Mouse (Mus musculus) left cerebral cortex, postnatal 36 days (tissue): ENCODE results near the gene Nt5c. TPM values are rescaled to one million over a fixed set of nuclear protein-coding genes. Genes with fewer than 3 reads are reported as not detected.
"Not testable (repeated sequence)": the region's sequence is repeated elsewhere in the genome, so short reads cannot be mapped to it uniquely, and the experiment has no call there.

ENCODE experiments used
- DNase-seq, 2 experiments: peaks; one replicate each; pipeline ENCODE4 v3.0.0; 2021 to 2022; ENCODE audit warnings: low spot score in 2 of 2, mixed read lengths in 1 of 2
- intact Hi-C: fragments of 180-260 bp; cut with DNase I; formaldehyde crosslinking; loops from one replicate; pipeline ENCODE4 v1.15.1; 2025
- total RNA-seq, 2 experiments: library from RNA; stranded (reverse); gene quantifications; 2 replicates each; pipeline ENCODE4 v1.2.3; 2021

Gene Nt5c
- total RNA-seq, 2 experiments from 2014 or later, result 61.0 to 69.8 TPM

DNA sequence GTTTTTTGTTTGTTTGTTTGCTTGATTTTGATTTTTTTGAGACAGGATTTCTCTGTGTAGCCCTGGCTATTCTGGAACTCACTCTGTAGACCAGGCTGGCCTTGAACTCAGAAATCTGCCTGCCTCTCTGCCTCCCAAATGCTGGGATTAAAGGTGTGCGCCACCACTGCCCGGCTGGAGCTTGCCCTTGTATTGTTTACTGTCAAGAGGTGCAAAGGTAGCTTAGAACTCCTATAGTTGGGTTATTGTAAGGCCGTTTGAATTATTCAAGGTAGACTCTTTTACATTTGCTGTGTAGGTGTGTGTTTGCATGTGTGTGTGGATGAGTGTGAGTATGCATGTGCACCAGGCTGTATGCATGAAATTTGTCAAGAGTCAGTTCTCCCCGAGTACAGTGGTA, 15.0 kb downstream of the Nt5c start:
- intact Hi-C loops, DNase-seq: not testable (repeated sequence)

- DNase-seq, result no peak
- intact Hi-C loops, result loop anchor here (2.0 kb wide), 2 partner anchors 47 to 55 kb away; partner anchors contain the start of gene Kctd2
These were observed 15.9 kb downstream of the Nt5c start for GRCm38 (mm10) chr11:115475758-115476237.

DNA sequence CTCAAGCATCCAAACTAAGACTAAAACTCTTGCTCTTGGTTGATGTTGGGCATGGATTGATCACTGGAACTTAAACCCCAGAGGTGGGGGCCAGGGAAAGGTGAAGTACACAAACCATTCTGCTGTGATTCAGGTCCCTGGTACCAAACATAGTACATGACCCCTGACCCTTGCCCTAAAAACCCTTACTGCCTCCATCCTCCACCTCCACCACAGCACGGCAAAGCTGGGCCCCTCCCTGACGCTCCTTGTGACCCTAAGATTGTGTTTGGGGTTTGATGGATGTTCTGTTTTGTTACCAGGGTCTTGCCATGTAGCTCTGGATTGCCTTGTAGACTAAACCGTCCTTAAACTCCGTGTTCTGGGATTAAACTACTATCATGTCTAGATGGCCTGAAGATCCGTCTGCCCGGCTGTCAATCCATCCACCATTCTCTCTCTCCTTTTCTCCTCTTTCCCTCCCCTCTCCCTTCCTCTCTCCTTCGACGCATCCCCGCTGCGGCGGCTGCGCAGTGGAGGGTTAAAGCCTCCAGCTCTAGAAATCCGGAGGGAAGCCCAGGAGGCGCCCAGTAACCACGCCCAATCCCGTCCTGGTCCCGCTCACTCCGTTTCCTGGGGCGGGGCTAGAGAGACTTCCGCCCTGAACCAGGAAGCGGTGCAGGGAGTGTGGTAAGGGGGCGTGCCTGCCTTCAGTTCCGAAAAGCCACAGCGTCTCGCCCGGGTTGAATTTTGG, 16.5 kb downstream of the Nt5c start, which contains the start of gene Armc7:
Armc7 (plus strand) TSS at position 643 of the 733 bp plus-strand sequence.
- peak; percentile 91 to 92 for DNase-seq
- intact Hi-C loops, result loop anchor here (2.0 kb wide), 2 partner anchors 46 to 54 kb away; partner anchors contain the start of gene Kctd2

- DNase-seq, result peak; percentile 93 to 97
- intact Hi-C loops, result loop anchor here (2.0 to 5.0 kb wide), 3 partner anchors 45 to 116 kb away; partner anchors contain the start of gene Kctd2
These were observed 17.9 kb downstream of the Nt5c start for GRCm38 (mm10) chr11:115473626-115474275.

GRCm38 (mm10) chr11:115472183-115472582, 19.5 kb downstream of the Nt5c start:
- intact Hi-C loops, result loop anchor here (5.0 kb wide), 1 partner anchor 115 kb away; no protein-coding TSS in a partner anchor
- no peak for DNase-seq

DNA sequence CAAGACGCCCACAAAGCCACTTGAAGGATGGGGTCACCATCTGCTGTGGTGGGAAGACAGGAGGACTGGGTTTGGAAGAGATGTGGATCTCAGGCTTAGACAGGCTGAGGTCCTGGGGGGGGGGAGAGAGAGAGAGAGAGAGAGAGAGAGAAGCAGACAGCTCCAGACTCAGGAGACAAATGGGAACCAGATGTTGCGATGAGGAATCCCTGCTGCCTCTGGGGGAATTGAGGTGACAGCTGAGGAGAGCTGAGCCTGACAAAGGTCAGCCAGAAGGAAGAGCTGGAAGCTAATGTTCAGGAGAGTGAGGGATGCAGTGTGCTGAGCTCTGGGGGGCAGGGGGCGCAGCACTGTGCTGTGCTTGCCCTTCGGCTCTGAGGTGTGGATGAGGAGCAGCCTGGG, 24.4 kb downstream of the Nt5c start:
- intact Hi-C loops, result no loop called here
- DNase-seq, result no peak

DNA sequence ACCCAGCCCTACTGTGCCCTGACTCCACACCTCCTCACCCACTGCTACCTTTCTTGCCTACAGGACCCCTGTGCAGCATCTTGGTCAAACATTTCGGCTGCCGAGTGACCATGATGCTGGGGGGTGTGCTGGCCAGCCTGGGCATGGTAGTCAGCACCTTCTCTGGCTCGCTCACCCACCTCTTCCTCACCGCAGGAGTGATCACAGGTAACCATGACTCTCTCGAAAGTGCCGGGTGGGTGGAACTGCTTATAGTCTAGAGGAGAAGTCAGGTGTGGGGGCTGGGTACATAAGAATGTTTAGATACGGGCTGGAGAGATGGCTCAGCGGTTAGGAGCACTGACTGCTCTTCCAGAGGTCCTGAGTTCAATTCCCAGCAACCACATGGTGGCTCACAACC, 26.8 kb downstream of the Nt5c start:
- no peak for DNase-seq
- intact Hi-C loops, result no loop called here

DNA sequence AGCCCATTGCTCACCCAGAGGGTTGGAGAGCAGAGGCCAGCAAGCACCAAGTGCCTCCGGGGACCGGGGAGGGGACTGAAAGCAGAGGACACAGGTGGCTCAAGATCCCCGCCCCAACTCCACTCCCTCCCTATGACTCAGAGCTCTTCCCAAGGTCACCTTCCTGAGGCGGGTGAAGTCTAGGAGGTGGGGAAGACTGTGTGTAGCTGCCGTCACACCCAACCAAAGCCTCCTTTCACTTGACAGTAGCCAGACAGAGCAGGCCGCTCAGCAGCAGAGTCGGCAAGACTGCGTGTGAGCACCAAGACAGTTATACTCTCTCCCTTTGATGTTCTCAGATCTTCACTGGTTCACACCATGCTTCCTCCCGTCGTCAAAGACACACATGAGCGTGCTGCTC, 28.3 kb downstream of the Nt5c start:
- intact Hi-C loops, result no loop called here
- DNase-seq, result no peak

DNA sequence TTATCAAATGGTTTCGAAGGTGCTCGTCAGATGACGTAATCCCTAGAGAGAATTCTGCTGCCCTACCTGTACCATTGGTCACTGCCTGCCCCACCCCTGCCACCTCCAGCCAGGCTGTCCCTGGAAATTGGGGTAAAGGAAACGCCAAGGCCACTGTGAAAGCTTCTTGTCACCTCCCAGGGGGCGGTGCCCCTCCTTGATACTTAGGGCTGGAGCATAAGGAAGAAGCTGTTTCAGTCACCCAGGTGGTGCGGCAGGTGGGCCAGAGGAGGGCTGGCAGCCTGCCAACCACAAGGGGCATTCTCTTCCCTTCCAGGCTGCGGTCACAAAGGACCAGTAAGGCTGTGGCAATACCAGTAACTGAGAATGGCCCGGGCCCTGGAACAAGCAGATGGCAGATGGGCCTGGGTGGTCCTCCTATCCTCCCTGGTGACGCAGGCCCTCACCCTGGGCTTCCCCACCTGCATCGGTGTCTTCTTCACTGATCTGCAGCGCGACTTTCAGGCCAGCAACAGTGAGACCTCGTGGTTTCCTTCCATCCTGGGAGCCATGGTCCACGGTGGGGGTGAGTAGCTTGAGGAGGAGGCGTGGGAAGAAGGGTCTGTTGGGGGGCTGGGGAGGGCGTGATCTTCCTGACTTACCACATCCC, 29.3 kb downstream of the Nt5c start, which contains the start of gene Slc16a5:
Slc16a5 (plus strand) TSS at position 232 of the 649 bp plus-strand sequence.
- DNase-seq, result no peak
- intact Hi-C loops, result no loop called here

- intact Hi-C loops, result no loop called here
- DNase-seq, result no peak
These were observed 29.8 kb downstream of the Nt5c start for GRCm38 (mm10) chr11:115461846-115462242.

- intact Hi-C loops, result no loop called here
- no peak for DNase-seq
These were observed 30.7 kb downstream of the Nt5c start for GRCm38 (mm10) chr11:115460976-115461375.

GRCm38 (mm10) chr11:115457405-115457804, 34.3 kb downstream of the Nt5c start:
- intact Hi-C loops, result no loop called here
- no peak for DNase-seq

DNA sequence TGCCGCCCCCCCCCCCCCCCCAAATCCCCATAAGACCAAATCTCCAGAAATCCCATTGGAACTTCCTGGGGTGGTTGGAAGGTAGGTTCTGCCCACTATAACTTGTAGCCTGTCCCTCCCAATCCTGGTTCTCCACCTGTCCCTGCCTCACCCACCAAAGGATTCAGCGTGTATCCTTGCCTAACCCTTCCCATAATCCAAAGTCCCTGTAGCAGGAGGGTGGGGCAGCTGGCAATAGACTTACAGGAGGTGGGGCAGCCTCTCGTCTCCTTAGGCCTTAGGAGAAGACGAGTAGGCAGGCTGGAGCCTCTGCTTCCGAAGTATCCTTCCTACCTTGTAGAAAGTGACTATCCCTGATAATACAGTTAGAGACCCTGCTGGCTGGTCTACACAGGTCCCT, 35.5 kb downstream of the Nt5c start:
- no peak for DNase-seq
- intact Hi-C loops, result no loop called here

- no peak for DNase-seq
- intact Hi-C loops, result no loop called here
These were observed 36.0 kb downstream of the Nt5c start for GRCm38 (mm10) chr11:115455619-115456018.

DNA sequence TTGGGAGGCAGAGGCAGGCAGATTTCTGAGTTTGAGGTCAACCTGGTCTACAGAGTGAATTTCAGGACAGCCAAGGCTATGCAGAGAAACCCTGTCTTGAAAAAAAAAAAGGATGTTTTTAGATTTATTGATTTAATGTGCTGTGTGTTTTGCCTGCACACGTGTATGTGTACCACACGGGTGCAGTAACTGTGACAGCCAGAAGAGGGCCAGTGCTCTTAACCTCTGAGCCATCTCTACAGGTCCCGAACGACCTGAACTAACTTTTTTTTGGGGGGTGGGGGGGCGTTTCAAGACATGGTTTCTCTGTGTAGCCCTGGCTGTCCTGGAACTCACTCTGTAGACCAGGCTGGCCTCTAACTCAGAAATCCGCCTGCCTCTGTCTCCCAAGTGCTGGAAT, 36.8 kb downstream of the Nt5c start:
- DNase-seq, intact Hi-C loops: not testable (repeated sequence)

DNA sequence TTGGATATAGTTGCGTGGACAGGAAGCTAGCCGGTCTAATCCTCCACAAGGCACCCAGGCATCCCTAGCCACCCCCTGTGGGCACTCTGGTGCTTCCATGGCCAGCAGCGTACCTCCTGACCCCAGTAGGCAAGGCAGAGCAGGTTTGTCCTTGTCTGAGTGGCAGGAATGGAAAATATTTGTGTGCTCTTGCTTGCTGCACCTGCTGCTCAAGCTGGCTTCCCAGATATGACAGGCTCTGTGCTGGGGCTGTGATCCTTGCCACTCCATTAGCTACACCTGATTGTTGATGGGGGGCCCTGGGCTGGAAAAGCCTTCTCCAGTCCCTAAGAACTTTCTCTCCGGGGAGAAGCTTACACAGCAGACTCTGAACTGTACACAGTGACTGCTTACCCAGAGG, 38.4 kb downstream of the Nt5c start:
- DNase-seq, result no peak
- intact Hi-C loops, result no loop called here

- no peak for DNase-seq
- intact Hi-C loops, result no loop called here
These were observed 39.3 kb downstream of the Nt5c start for GRCm38 (mm10) chr11:115452281-115452860.

- no peak for DNase-seq
- intact Hi-C loops, result no loop called here
These were observed 39.9 kb downstream of the Nt5c start for GRCm38 (mm10) chr11:115451781-115452241.

DNA sequence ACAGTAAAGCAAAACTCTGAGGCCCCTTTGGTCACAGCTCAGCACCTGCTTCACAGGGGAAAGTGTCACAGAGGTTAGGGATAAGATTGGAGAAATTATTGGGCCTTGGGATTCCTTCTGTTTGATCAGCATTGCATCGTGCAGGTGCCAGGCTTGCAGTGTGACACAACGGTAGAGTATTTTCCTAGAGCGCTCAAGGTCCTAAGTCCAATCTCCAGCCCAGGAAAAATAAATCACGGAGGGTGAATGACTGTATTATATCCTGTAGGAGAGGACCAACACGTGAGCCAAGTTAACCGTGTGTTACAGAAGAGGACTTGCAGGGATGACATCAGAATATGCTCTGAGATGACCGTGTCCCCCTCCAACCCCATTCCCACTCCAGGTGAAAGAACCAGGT, 41.5 kb downstream of the Nt5c start:
- no peak for DNase-seq
- intact Hi-C loops, result no loop called here

DNA sequence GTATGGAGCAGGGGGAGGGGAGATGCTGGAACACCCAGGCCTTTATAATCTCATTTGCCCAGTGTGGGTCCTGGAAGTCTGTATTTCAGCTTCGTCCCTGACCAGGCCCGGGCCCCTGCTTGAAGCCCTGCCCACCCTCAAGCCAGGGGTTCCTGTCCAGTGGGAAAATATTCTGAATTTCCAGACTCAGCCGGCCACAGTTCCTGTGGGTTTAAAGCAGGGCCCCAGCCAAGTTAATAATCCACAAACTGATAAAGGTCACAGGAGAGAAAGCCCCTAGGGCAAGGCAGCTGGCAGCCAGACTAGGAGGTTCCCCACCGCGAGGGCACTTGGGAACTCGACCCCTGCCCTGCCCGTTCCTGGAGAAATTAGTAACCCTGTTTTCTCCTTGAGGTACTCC, 42.7 kb downstream of the Nt5c start:
- intact Hi-C loops, result no loop called here
- DNase-seq, result no peak
